In the genomic region with DNA sequence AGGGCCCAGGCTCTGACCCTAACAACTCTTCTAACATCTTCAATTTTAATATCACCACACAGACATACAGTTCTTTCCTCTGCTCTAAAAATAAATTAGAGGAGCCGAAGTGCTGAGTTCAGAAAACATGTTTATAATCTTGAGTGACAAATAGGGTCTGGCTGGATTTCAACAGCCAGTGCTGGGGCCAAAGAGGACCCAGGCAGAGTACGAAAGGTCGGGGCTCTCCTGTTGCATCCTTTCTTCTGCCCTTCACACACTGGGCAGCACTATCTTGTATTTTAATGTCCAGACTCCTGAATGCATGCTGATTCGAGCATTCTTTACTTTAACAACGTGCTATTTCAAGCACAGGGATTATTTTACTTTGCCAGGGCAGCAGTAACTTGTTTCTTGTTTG, we compare ENCODE assay signal across 8 mouse cellular contexts. TPM values are rescaled to one million over a fixed set of nuclear protein-coding genes. Genes with fewer than 3 reads are reported as not detected.
DNase-seq lines count a peak whose midpoint lies in the region; ATAC-seq lines count a peak whose summit lies in the region.
"Had no signal": no experiment of that assay in that cellular context is flagged by ENCODE, and none has a peak within 500 bp of the region (broad histone marks: within the 10 kb centered on the region; RNA-seq: fewer than 3 reads in every experiment).

No protein-coding gene starts in this region.

- 0 out of 2 replicates have a peak overlapping the region, but pooled peaks have one; percentile 9 for H3K4me2 ChIP-seq in liver, embryonic 16.5 days (ENCODE audit: low read depth, low read length)

- WGBS in liver, embryonic 16.5 days (ENCODE audit: insufficient replicate concordance): 26% methylated on average over 5 of the region's 5 CpGs

- ATAC-seq in liver, embryonic 16.5 days (ENCODE audit: low read depth): peak; percentile 67

- 0 out of 2 replicates have a peak overlapping the region, but pooled peaks have one; percentile 13 for H3K4me3 ChIP-seq in brown adipose tissue, adult 24 weeks (ENCODE audit: insufficient read depth, low read depth, low read length)
- no peak overlapping the region for H3K4me3 ChIP-seq in liver, embryonic 16.5 days (ENCODE audit: low read depth, low read length)

- H3K4me1 ChIP-seq in brown adipose tissue, adult 24 weeks (ENCODE audit: control insufficient read depth, insufficient read depth, insufficient read length, low read length): peaks cover 8% of the 10 kb centered on the region
- H3K4me1 ChIP-seq in liver, embryonic 16.5 days (ENCODE audit: control insufficient read depth, low read depth, low read length): peaks cover 6% of the 10 kb centered on the region

- H3K9me3 ChIP-seq in liver, embryonic 16.5 days (replicated peaks; ENCODE audit: control insufficient read depth, low read length): no peaks in the 10 kb centered on the region

- peak overlapping the region; percentile 100 for H3K27ac ChIP-seq in brown adipose tissue, adult 24 weeks (replicated peaks; ENCODE audit: low read depth, low read length)
- peak overlapping the region; percentile 52 for H3K27ac ChIP-seq in liver, embryonic 16.5 days (ENCODE audit: low read length)

- H3K27me3 ChIP-seq in liver, embryonic 16.5 days (ENCODE audit: control insufficient read depth, insufficient read depth, low read depth, low read length): no peaks in the 10 kb centered on the region

- DNase-seq in NIH3T3 (ENCODE audit: low read depth): peak; percentile 86
- DNase-seq in heart, postnatal 4 days: peak; percentile 73
- no peak for DNase-seq in c-Kit-positive CD71-positive TER-119-positive erythroid progenitor cells, embryonic 14.5 days (ENCODE audit: low spot score)
- no peak for DNase-seq in embryo, embryonic 10 days (ENCODE audit: low spot score)
- no peak for DNase-seq in yolk sac, embryonic 10.5 days (ENCODE audit: low spot score)

- no peaks in the 10 kb centered on the region for H3K36me3 ChIP-seq in liver, embryonic 16.5 days (ENCODE audit: control insufficient read depth, insufficient read depth)

- H3K9ac ChIP-seq in liver, embryonic 16.5 days (ENCODE audit: low read depth, low read length): no peak overlapping the region

RNA-seq across cellular contexts. Expression of a gene that starts 13.2 kb away (rescaled TPM):
- 587 and 1,614 TPM in 2 replicates for polyA plus RNA-seq in brown adipose tissue, adult 24 weeks (2012; ENCODE audit: insufficient read depth, insufficient read length, missing spikeins)
- 100 to 1,000 TPM; 155 to 166 TPM for total RNA-seq in heart, postnatal 4 days (2021)
- 3.6 and 4.1 TPM in 2 replicates for polyA plus RNA-seq in liver, embryonic 16.5 days (2015; fragmentation: Nextera tagmentation; extraction: Ambion mirVana)
- total RNA-seq: hematopoietic stem cell, adult 5-6 weeks had no signal

Comparison
In these comparisons a context has a peak if more than half of its experiments do, and no peak if none do; other contexts are left out.
1. DNase-seq: peak in NIH3T3 (single experiment) and heart, postnatal 4 days (single experiment); none in c-Kit-positive CD71-positive TER-119-positive erythroid progenitor cells, embryonic 14.5 days (single experiment), embryo, embryonic 10 days (single experiment) and yolk sac, embryonic 10.5 days (single experiment).
2. RNA of a gene that starts 13.2 kb away (polyA plus RNA-seq): 587 to 1,614 TPM in brown adipose tissue, adult 24 weeks; 3.6 to 4.1 TPM in liver, embryonic 16.5 days; every median in the first group is over 100 times any median in the second.